Comparison of ENCODE assay signal across 10 mouse cellular contexts in the genomic region with DNA sequence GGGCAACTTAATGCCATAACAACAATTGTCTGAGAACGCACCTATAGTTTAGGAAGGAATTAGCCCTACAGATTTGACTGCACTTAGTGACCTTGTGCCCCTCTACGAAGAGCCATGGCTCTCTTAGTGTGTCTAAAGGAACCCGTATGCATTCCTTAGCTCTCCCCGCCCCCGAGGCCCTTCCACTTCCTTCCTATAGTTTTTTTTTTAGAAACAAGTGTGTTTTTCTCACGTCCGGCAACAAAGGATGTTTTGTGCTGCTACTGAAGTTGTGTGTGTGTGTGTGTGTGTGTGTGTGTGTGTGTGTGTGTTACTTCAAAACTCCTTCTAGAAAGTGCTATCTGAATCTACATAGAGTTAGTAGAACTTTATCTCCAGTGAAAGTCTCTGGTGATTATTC. TPM values are rescaled to one million over a fixed set of nuclear protein-coding genes. Genes with fewer than 3 reads are reported as not detected.
DNase-seq lines count a peak whose midpoint lies in the region; ATAC-seq and TF ChIP-seq lines count a peak whose summit lies in the region.
"Had no signal": no experiment of that assay in that cellular context is flagged by ENCODE, and none has a peak within 500 bp of the region (broad histone marks: within the 10 kb centered on the region; RNA-seq: fewer than 3 reads in every experiment).

No protein-coding gene starts in this region.

- no peak overlapping the region for H3K4me2 ChIP-seq in limb, embryonic 14.5 days (replicated peaks; ENCODE audit: low read depth, low read length, severe bottlenecking)
- H3K4me2 ChIP-seq in liver, postnatal 0 days (ENCODE audit: low read depth, low read length), result no peak overlapping the region
- H3K4me2 ChIP-seq in forebrain, embryonic 12.5 days, result no peak overlapping the region
- H3K4me2 ChIP-seq: embryonic facial prominence, embryonic 15.5 days had no signal

- no peak overlapping the region for H3K4me3 ChIP-seq in limb, embryonic 14.5 days (replicated peaks; ENCODE audit: low read length)
- H3K4me3 ChIP-seq in limb, embryonic 10.5 days, result no peak overlapping the region
- no peak overlapping the region for H3K4me3 ChIP-seq in liver, postnatal 0 days (ENCODE audit: low read depth, low read length)
- H3K4me3 ChIP-seq in forebrain, embryonic 12.5 days (replicated peaks), result no peak overlapping the region
- H3K4me3 ChIP-seq: embryonic facial prominence, embryonic 15.5 days had no signal

- H3K4me1 ChIP-seq in limb, embryonic 14.5 days (ENCODE audit: control insufficient read depth, insufficient read depth, low read length), result peaks cover 11% of the 10 kb centered on the region; the same call in 1 of the 2 replicates
- H3K4me1 ChIP-seq in limb, embryonic 10.5 days, result peaks cover 34% of the 10 kb centered on the region
- H3K4me1 ChIP-seq in liver, postnatal 0 days (ENCODE audit: insufficient read depth), result peaks cover 19% of the 10 kb centered on the region
- H3K4me1 ChIP-seq in forebrain, embryonic 12.5 days, result peaks cover 8% of the 10 kb centered on the region

- no peak overlapping the region for H3K9ac ChIP-seq in limb, embryonic 14.5 days (ENCODE audit: low read depth, low read length, severe bottlenecking)
- no peak overlapping the region for H3K9ac ChIP-seq in liver, postnatal 0 days (replicated peaks)
- no peak overlapping the region for H3K9ac ChIP-seq in forebrain, embryonic 12.5 days
- H3K9ac ChIP-seq: embryonic facial prominence, embryonic 15.5 days had no signal

- no peaks in the 10 kb centered on the region for H3K36me3 ChIP-seq in limb, embryonic 14.5 days (ENCODE audit: control insufficient read depth, insufficient read depth, low read length)
- H3K36me3 ChIP-seq in limb, embryonic 10.5 days, result no peaks in the 10 kb centered on the region
- no peaks in the 10 kb centered on the region for H3K36me3 ChIP-seq in liver, postnatal 0 days (replicated peaks; ENCODE audit: insufficient read depth, low read length)
- H3K36me3 ChIP-seq in forebrain, embryonic 12.5 days (replicated peaks), result no peaks in the 10 kb centered on the region
- H3K36me3 ChIP-seq: embryonic facial prominence, embryonic 15.5 days had no signal

- no peaks in the 10 kb centered on the region for H3K27me3 ChIP-seq in limb, embryonic 14.5 days (ENCODE audit: control insufficient read depth, insufficient read depth, low read length)
- no peaks in the 10 kb centered on the region for H3K27me3 ChIP-seq in limb, embryonic 10.5 days (ENCODE audit: low read depth, poor library complexity, severe bottlenecking)
- H3K27me3 ChIP-seq in liver, postnatal 0 days (ENCODE audit: insufficient read depth, low read length), result no peaks in the 10 kb centered on the region
- no peaks in the 10 kb centered on the region for H3K27me3 ChIP-seq in forebrain, embryonic 12.5 days
- H3K27me3 ChIP-seq: embryonic facial prominence, embryonic 15.5 days had no signal

- DNase-seq in limb, embryonic 14.5 days (ENCODE audit: low spot score), result peak; percentile 35
- DNase-seq in limb, embryonic 10.5 days (ENCODE audit: low spot score), result no peak
- DNase-seq in heart, adult 9 months (ENCODE audit: low spot score in 2 of 2), result peak; percentile 58 to 59
- peak; percentile 23 for DNase-seq in liver, postnatal 0 days
- peak; percentile 64 for DNase-seq in thymus, postnatal 0 days (ENCODE audit: low spot score)
- DNase-seq in layer of hippocampus, postnatal 25 days (ENCODE audit: extremely low spot score in 1 of 2, low spot score in 1 of 2), result no peak
- DNase-seq in left cerebral cortex, adult 8-10 months (ENCODE audit: low spot score in 2 of 2), result no peak

- TF ChIP-seq EP300 in liver, postnatal 0 days (IDR thresholded peaks at IDR 0.05; ENCODE audit: low read depth), result 0 out of 2 replicates have a peak, but pooled peaks have one; percentile 21

- WGBS in limb, embryonic 14.5 days, result 51% methylated on average over 7 of the region's 7 CpGs
- WGBS in limb, embryonic 10.5 days, result 51% methylated on average over 7 of the region's 7 CpGs
- WGBS in liver, postnatal 0 days (ENCODE audit: insufficient replicate concordance), result 10% methylated on average over 7 of the region's 7 CpGs
- WGBS in forebrain, embryonic 12.5 days, result 46% methylated on average over 7 of the region's 7 CpGs

- no peaks in the 10 kb centered on the region for H3K9me3 ChIP-seq in limb, embryonic 14.5 days (ENCODE audit: control insufficient read depth, low read length)
- no peaks in the 10 kb centered on the region for H3K9me3 ChIP-seq in limb, embryonic 10.5 days (replicated peaks)
- no peaks in the 10 kb centered on the region for H3K9me3 ChIP-seq in liver, postnatal 0 days (ENCODE audit: low read length)
- H3K9me3 ChIP-seq in forebrain, embryonic 12.5 days, result no peaks in the 10 kb centered on the region
- H3K9me3 ChIP-seq: embryonic facial prominence, embryonic 15.5 days had no signal

- no peak overlapping the region for H3K27ac ChIP-seq in limb, embryonic 14.5 days (replicated peaks; ENCODE audit: low read depth, low read length)
- no peak overlapping the region for H3K27ac ChIP-seq in limb, embryonic 10.5 days
- no peak overlapping the region for H3K27ac ChIP-seq in liver, postnatal 0 days (ENCODE audit: low read depth)
- no peak overlapping the region for H3K27ac ChIP-seq in forebrain, embryonic 12.5 days
- H3K27ac ChIP-seq: embryonic facial prominence, embryonic 15.5 days; stomach, postnatal 0 days had no signal

- no peak for ATAC-seq in limb, embryonic 14.5 days (ENCODE audit: low FRiP score, low read depth)
- no peak for ATAC-seq in liver, postnatal 0 days
- no peak for ATAC-seq in forebrain, embryonic 12.5 days (ENCODE audit: low FRiP score)

- no peak for TF ChIP-seq CTCF in liver, postnatal 0 days (IDR thresholded peaks at IDR 0.05; ENCODE audit: low read depth)

- TF ChIP-seq POLR2A in limb, embryonic 14.5 days (IDR thresholded peaks at IDR 0.05; ENCODE audit: borderline replicate concordance, extremely low read depth, insufficient read depth, insufficient read length), result no peak

RNA-seq across cellular contexts. Expression of gene Gm17571, which starts 23.5 kb away (rescaled TPM):
- polyA plus RNA-seq in limb, embryonic 14.5 days (2012; rRNA removed), result not detected in 2 replicates
- polyA plus RNA-seq in limb, embryonic 14.5 days (2014; fragmentation: Nextera tagmentation; extraction: Ambion mirVana), result not detected in 2 replicates
- polyA plus RNA-seq in limb, embryonic 10.5 days (2016; fragmentation: Nextera tagmentation; extraction: Ambion mirVana), result not detected in 2 replicates
- not detected in 2 replicates for polyA plus RNA-seq in liver, postnatal 0 days (2015; fragmentation: Nextera tagmentation; extraction: Ambion mirVana)
- not detected in 2 replicates for polyA plus RNA-seq in thymus, postnatal 0 days (2015; fragmentation: Nextera tagmentation; extraction: Ambion mirVana)
- not detected for total RNA-seq in layer of hippocampus, postnatal 25 days (2021)
- not detected for total RNA-seq in left cerebral cortex, adult 8-10 months (2022)
- not detected in 2 replicates for polyA plus RNA-seq in forebrain, embryonic 12.5 days (2016; fragmentation: Nextera tagmentation; extraction: Ambion mirVana)
- polyA plus RNA-seq: embryonic facial prominence, embryonic 15.5 days; stomach, postnatal 0 days had no signal

Comparison
In these comparisons a context has a peak if more than half of its experiments do, and no peak if none do; other contexts are left out.
1. DNase-seq: peak in limb, embryonic 14.5 days (single experiment), heart, adult 9 months (2 of 2), liver, postnatal 0 days (single experiment) and thymus, postnatal 0 days (single experiment); none in limb, embryonic 10.5 days (single experiment), layer of hippocampus, postnatal 25 days (0 of 2) and left cerebral cortex, adult 8-10 months (0 of 2).